In the genomic region with DNA sequence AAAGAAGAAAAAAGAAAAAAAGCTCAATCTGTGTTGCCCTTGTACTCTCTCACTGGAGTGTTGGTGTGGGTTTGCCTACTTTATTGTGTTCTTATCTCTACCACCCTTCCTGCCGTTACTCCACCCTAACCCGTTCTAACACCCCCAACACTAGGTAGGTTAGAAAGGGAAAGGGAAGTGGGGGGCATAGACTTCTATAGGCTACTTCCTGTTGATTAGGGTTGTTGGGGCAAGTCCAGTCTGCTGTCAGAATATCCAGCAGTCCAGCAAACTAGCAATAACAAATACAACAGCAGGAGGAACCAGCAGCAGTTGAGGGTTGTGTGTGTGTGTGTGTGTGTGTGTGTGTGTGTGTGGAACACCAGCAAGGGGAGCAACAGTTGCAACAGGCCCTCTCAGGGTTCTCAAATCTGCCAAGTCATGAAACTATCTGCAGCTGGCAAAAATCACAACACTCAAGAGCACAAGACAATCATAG, we compare ENCODE assay signal across 10 mouse cellular contexts. TPM values are rescaled to one million over a fixed set of nuclear protein-coding genes. Genes with fewer than 3 reads are reported as not detected.
DNase-seq lines count a peak whose midpoint lies in the region; ATAC-seq and TF ChIP-seq lines count a peak whose summit lies in the region.
"Had no signal": no experiment of that assay in that cellular context is flagged by ENCODE, and none has a peak within 500 bp of the region (broad histone marks: within the 10 kb centered on the region; RNA-seq: fewer than 3 reads in every experiment).

No protein-coding gene starts in this region.

- TF ChIP-seq CTCF in lung, postnatal 0 days (IDR thresholded peaks at IDR 0.05): no peak

- WGBS in lung, postnatal 0 days: 16% methylated on average over 2 of the region's 2 CpGs

- no peaks in the 10 kb centered on the region for H3K9me3 ChIP-seq in lung, postnatal 0 days (ENCODE audit: low read length)
- H3K9me3 ChIP-seq: neural tube, embryonic 13.5 days had no signal

- H3K4me3 ChIP-seq in lung, postnatal 0 days (ENCODE audit: low read depth, low read length): no peak overlapping the region
- H3K4me3 ChIP-seq: neural tube, embryonic 13.5 days had no signal

- H3K4me2 ChIP-seq in lung, postnatal 0 days (replicated peaks; ENCODE audit: low read depth, low read length): no peak overlapping the region
- H3K4me2 ChIP-seq: neural tube, embryonic 13.5 days had no signal

- peak overlapping the region; percentile 11; the same call in 1 of the 2 replicates for H3K27ac ChIP-seq in lung, postnatal 0 days (ENCODE audit: low read length)
- H3K27ac ChIP-seq: neural tube, embryonic 13.5 days had no signal

- H3K27me3 ChIP-seq in lung, postnatal 0 days (replicated peaks; ENCODE audit: insufficient read depth, low read length): no peaks in the 10 kb centered on the region
- H3K27me3 ChIP-seq: neural tube, embryonic 13.5 days had no signal

- H3K9ac ChIP-seq in lung, postnatal 0 days (replicated peaks; ENCODE audit: low read depth): no peak overlapping the region
- H3K9ac ChIP-seq: neural tube, embryonic 13.5 days had no signal

- peaks cover 19% of the 10 kb centered on the region; the same call in 1 of the 2 replicates for H3K4me1 ChIP-seq in lung, postnatal 0 days (ENCODE audit: insufficient read depth, low read depth, low read length)
- H3K4me1 ChIP-seq: neural tube, embryonic 13.5 days had no signal

- TF ChIP-seq EP300 in lung, postnatal 0 days (IDR thresholded peaks at IDR 0.05): peak; percentile 47

- peak; percentile 76 for ATAC-seq in lung, postnatal 0 days
- no peak for ATAC-seq in erythroid progenitor cell, adult 5-6 weeks (replicated peaks; ENCODE audit: low FRiP score, poor library complexity, severe bottlenecking)

- H3K36me3 ChIP-seq in lung, postnatal 0 days (ENCODE audit: insufficient read depth, low read length): peaks cover 14% of the 10 kb centered on the region; the same call in 1 of the 2 replicates

- DNase-seq in adrenal gland, postnatal 14 days: peak; percentile 24
- DNase-seq in adrenal gland, postnatal 25 days: no peak
- DNase-seq in thymus, postnatal 4 days: peak; percentile 26
- DNase-seq in thymus, postnatal 14 days: no peak
- peak; percentile 83 for DNase-seq in lung, postnatal 0 days (ENCODE audit: low spot score)
- DNase-seq in layer of hippocampus, adult 11-12 months (ENCODE audit: low spot score): no peak
- DNase-seq in gastrocnemius, postnatal 4 days (ENCODE audit: low spot score in 2 of 2): no peak
- DNase-seq: thymus, adult 2 months had no signal

RNA-seq across cellular contexts. Expression of a gene that starts 10.4 kb away (rescaled TPM):
- total RNA-seq in adrenal gland, postnatal 14 days (2021): 46.9 and 54.0 TPM in 2 replicates
- 41.3 and 53.2 TPM in 2 replicates for total RNA-seq in adrenal gland, postnatal 25 days (2021)
- 121 and 135 TPM in 2 replicates for polyA plus RNA-seq in lung, postnatal 0 days (2015; fragmentation: Nextera tagmentation; extraction: Ambion mirVana)
- 10 to 100 TPM; 46.9 to 52.8 TPM for total RNA-seq in gastrocnemius, postnatal 4 days (2021)
- 12.3 and 23.9 TPM in 2 replicates for total RNA-seq in erythroid progenitor cell, adult 5-6 weeks (2015; ENCODE audit: low replicate concordance)
- 7.0 and 14.0 TPM in 2 replicates for total RNA-seq in erythroid progenitor cell, adult 5-6 weeks (2017; ENCODE audit: low replicate concordance)

Comparison
In these comparisons a context has a peak if more than half of its experiments do, and no peak if none do; other contexts are left out.
1. DNase-seq: peak in adrenal gland, postnatal 14 days (single experiment), thymus, postnatal 4 days (single experiment) and lung, postnatal 0 days (single experiment); none in adrenal gland, postnatal 25 days (single experiment), thymus, postnatal 14 days (single experiment), layer of hippocampus, adult 11-12 months (single experiment) and gastrocnemius, postnatal 4 days (0 of 2).